28 mouse cellular contexts compared by ENCODE assay signal in genomic region chr7:35293464-35293863, GRCm38 (mm10). TPM values are rescaled to one million over a fixed set of nuclear protein-coding genes. Genes with fewer than 3 reads are reported as not detected.
A peak's percentile ranks its signal among the peaks of the same experiment; 100 is the strongest.
DNase-seq lines count a peak whose midpoint lies in the region; ATAC-seq and TF ChIP-seq lines count a peak whose summit lies in the region.
"Had no signal": no experiment of that assay in that cellular context is flagged by ENCODE, and none has a peak within 500 bp of the region (broad histone marks: within the 10 kb centered on the region; RNA-seq: fewer than 3 reads in every experiment).

No protein-coding gene starts in this region.

- peak; percentile 25; the same call in 1 of the 2 replicates for ATAC-seq in intestine, postnatal 0 days
- no peak for ATAC-seq in intestine, embryonic 15.5 days
- ATAC-seq in liver, postnatal 0 days = no peak
- ATAC-seq in liver, embryonic 11.5 days (replicated peaks; ENCODE audit: low FRiP score) = no peak
- ATAC-seq: forebrain, embryonic 15.5 days; hindbrain, embryonic 16.5 days; intestine, embryonic 16.5 days; lung, postnatal 0 days; Patski had no signal

- H3K4me3 ChIP-seq in intestine, postnatal 0 days (ENCODE audit: low read depth, low read length) = no peak overlapping the region
- no peak overlapping the region for H3K4me3 ChIP-seq in intestine, embryonic 15.5 days (replicated peaks)
- no peak overlapping the region for H3K4me3 ChIP-seq in liver, postnatal 0 days (ENCODE audit: low read depth, low read length)
- no peak overlapping the region for H3K4me3 ChIP-seq in liver, embryonic 11.5 days (ENCODE audit: low read depth, low read length)
- H3K4me3 ChIP-seq: embryonic facial prominence, embryonic 12.5 days; forebrain, embryonic 15.5 days; gastrocnemius, adult 2 months; heart, embryonic 13.5 days; hindbrain, embryonic 10.5 days; stomach, embryonic 15.5 days had no signal

- H3K9me3 ChIP-seq in intestine, postnatal 0 days (ENCODE audit: control insufficient read depth) = no peaks in the 10 kb centered on the region
- H3K9me3 ChIP-seq in intestine, embryonic 15.5 days = no peaks in the 10 kb centered on the region
- H3K9me3 ChIP-seq in liver, postnatal 0 days (ENCODE audit: low read length) = no peaks in the 10 kb centered on the region
- no peaks in the 10 kb centered on the region for H3K9me3 ChIP-seq in liver, embryonic 11.5 days (ENCODE audit: control insufficient read depth, low read length)
- H3K9me3 ChIP-seq: embryonic facial prominence, embryonic 12.5 days; forebrain, embryonic 15.5 days; heart, embryonic 13.5 days; hindbrain, embryonic 10.5 days; stomach, embryonic 15.5 days had no signal

- WGBS in intestine, postnatal 0 days = 87% methylated on average over 13 of the region's 13 CpGs
- WGBS in intestine, embryonic 15.5 days = 83% methylated on average over 13 of the region's 13 CpGs
- 92% methylated on average over 13 of the region's 13 CpGs for WGBS in liver, postnatal 0 days (ENCODE audit: insufficient replicate concordance)
- 87% methylated on average over 13 of the region's 13 CpGs for WGBS in liver, embryonic 11.5 days

- DNase-seq in cerebellum, postnatal 10 days = peak; percentile 29 to 50
- DNase-seq in cerebellum, adult 8-10 months = no peak
- DNase-seq in liver, postnatal 0 days = no peak
- no peak for DNase-seq in liver, embryonic 11.5 days (ENCODE audit: low spot score)
- DNase-seq in ovary, postnatal 14 days (ENCODE audit: low spot score) = no peak
- DNase-seq: adrenal gland, postnatal 25 days; embryo, embryonic 11 days; gastrocnemius, adult 2 months; gastrocnemius, postnatal 36 days; heart, postnatal 10 days; kidney, postnatal 4 days; midbrain, embryonic 14.5 days; retina, postnatal 1 day; right cerebral cortex, postnatal 14 days; thymus, postnatal 14 days had no signal

- TF ChIP-seq CTCF in intestine, postnatal 0 days (IDR thresholded peaks at IDR 0.05; ENCODE audit: low read depth) = peak; percentile 59
- peak; percentile 10; the same call in 1 of the 2 replicates for TF ChIP-seq CTCF in liver, postnatal 0 days (IDR thresholded peaks at IDR 0.05; ENCODE audit: low read depth)

- no peak overlapping the region for H3K4me2 ChIP-seq in intestine, postnatal 0 days (replicated peaks; ENCODE audit: low read depth)
- no peak overlapping the region for H3K4me2 ChIP-seq in intestine, embryonic 15.5 days (replicated peaks)
- H3K4me2 ChIP-seq in liver, postnatal 0 days (ENCODE audit: low read depth, low read length) = no peak overlapping the region
- H3K4me2 ChIP-seq in liver, embryonic 11.5 days = no peak overlapping the region
- H3K4me2 ChIP-seq: embryonic facial prominence, embryonic 12.5 days; forebrain, embryonic 15.5 days; heart, embryonic 13.5 days; stomach, embryonic 15.5 days had no signal

- H3K36me3 ChIP-seq in intestine, postnatal 0 days (ENCODE audit: control insufficient read depth, insufficient read depth) = peaks cover 73% of the 10 kb centered on the region
- peaks cover 25% of the 10 kb centered on the region for H3K36me3 ChIP-seq in intestine, embryonic 15.5 days
- H3K36me3 ChIP-seq in liver, postnatal 0 days (replicated peaks; ENCODE audit: insufficient read depth, low read length) = peaks cover 51% of the 10 kb centered on the region
- peaks cover 34% of the 10 kb centered on the region for H3K36me3 ChIP-seq in liver, embryonic 11.5 days (ENCODE audit: control insufficient read depth, insufficient read depth, low read length)

- TF ChIP-seq EP300 in liver, postnatal 0 days (IDR thresholded peaks at IDR 0.05; ENCODE audit: low read depth) = no peak

- no peaks in the 10 kb centered on the region for H3K4me1 ChIP-seq in intestine, postnatal 0 days (replicated peaks; ENCODE audit: control insufficient read depth, insufficient read depth, low read length)
- no peaks in the 10 kb centered on the region for H3K4me1 ChIP-seq in intestine, embryonic 15.5 days (replicated peaks)
- no peaks in the 10 kb centered on the region for H3K4me1 ChIP-seq in liver, postnatal 0 days (ENCODE audit: insufficient read depth)
- H3K4me1 ChIP-seq in liver, embryonic 11.5 days (replicated peaks; ENCODE audit: control insufficient read depth, insufficient read depth, low read length) = no peaks in the 10 kb centered on the region
- H3K4me1 ChIP-seq: embryonic facial prominence, embryonic 12.5 days; forebrain, embryonic 15.5 days; heart, embryonic 13.5 days; hindbrain, embryonic 10.5 days; stomach, embryonic 15.5 days had no signal

- H3K27ac ChIP-seq in intestine, postnatal 0 days (ENCODE audit: low read depth, low read length) = no peak overlapping the region
- H3K27ac ChIP-seq in intestine, embryonic 15.5 days = no peak overlapping the region
- no peak overlapping the region for H3K27ac ChIP-seq in liver, postnatal 0 days (ENCODE audit: low read depth)
- H3K27ac ChIP-seq in liver, embryonic 11.5 days (ENCODE audit: low read depth, low read length) = no peak overlapping the region
- H3K27ac ChIP-seq: embryonic facial prominence, embryonic 12.5 days; forebrain, embryonic 15.5 days; gastrocnemius, adult 2 months; heart, embryonic 13.5 days; hindbrain, embryonic 10.5 days; macrophage; stomach, embryonic 15.5 days had no signal

- no peaks in the 10 kb centered on the region for H3K27me3 ChIP-seq in intestine, postnatal 0 days (replicated peaks; ENCODE audit: control insufficient read depth, insufficient read depth, low read length)
- no peaks in the 10 kb centered on the region for H3K27me3 ChIP-seq in intestine, embryonic 15.5 days (replicated peaks)
- H3K27me3 ChIP-seq in liver, postnatal 0 days (ENCODE audit: insufficient read depth, low read length) = no peaks in the 10 kb centered on the region
- no peaks in the 10 kb centered on the region for H3K27me3 ChIP-seq in liver, embryonic 11.5 days (replicated peaks; ENCODE audit: control insufficient read depth, insufficient read depth, low read length)
- H3K27me3 ChIP-seq: CH12.LX; embryonic facial prominence, embryonic 12.5 days; forebrain, embryonic 15.5 days; heart, embryonic 13.5 days; Patski; stomach, embryonic 15.5 days had no signal

- H3K9ac ChIP-seq in intestine, postnatal 0 days (ENCODE audit: low read depth, low read length) = no peak overlapping the region
- H3K9ac ChIP-seq in intestine, embryonic 15.5 days = no peak overlapping the region
- H3K9ac ChIP-seq in liver, postnatal 0 days (replicated peaks) = no peak overlapping the region
- H3K9ac ChIP-seq in liver, embryonic 11.5 days (ENCODE audit: low read depth, low read length) = no peak overlapping the region
- H3K9ac ChIP-seq: embryonic facial prominence, embryonic 12.5 days; forebrain, embryonic 15.5 days; heart, embryonic 13.5 days; stomach, embryonic 15.5 days had no signal

RNA-seq across cellular contexts. Expression of gene Gpatch1, which starts 24.8 kb away (rescaled TPM):
- 8.6 and 9.1 TPM in 2 replicates for polyA plus RNA-seq in intestine, postnatal 0 days (2015; fragmentation: Nextera tagmentation; extraction: Ambion mirVana)
- polyA plus RNA-seq in intestine, embryonic 15.5 days (2015; fragmentation: Nextera tagmentation; extraction: Ambion mirVana) = 14.8 and 14.9 TPM in 2 replicates
- polyA plus RNA-seq in liver, postnatal 0 days (2015; fragmentation: Nextera tagmentation; extraction: Ambion mirVana) = 4.9 and 5.6 TPM in 2 replicates
- 15.3 and 16.1 TPM in 2 replicates for polyA plus RNA-seq in liver, embryonic 11.5 days (2014; fragmentation: Nextera tagmentation; extraction: Ambion mirVana)

RNA-seq across cellular contexts. Expression of gene Rhpn2, which starts 40.5 kb away (rescaled TPM):
- polyA plus RNA-seq in intestine, postnatal 0 days (2015; fragmentation: Nextera tagmentation; extraction: Ambion mirVana) = 63.3 and 75.0 TPM in 2 replicates
- 73.2 and 74.7 TPM in 2 replicates for polyA plus RNA-seq in intestine, embryonic 15.5 days (2015; fragmentation: Nextera tagmentation; extraction: Ambion mirVana)
- 8.1 TPM in 2 replicates for polyA plus RNA-seq in liver, postnatal 0 days (2015; fragmentation: Nextera tagmentation; extraction: Ambion mirVana)
- polyA plus RNA-seq in liver, embryonic 11.5 days (2014; fragmentation: Nextera tagmentation; extraction: Ambion mirVana) = 6.1 and 6.8 TPM in 2 replicates
- polyA plus RNA-seq: macrophage had no signal

Comparison
In these comparisons a context has a peak if more than half of its experiments do, and no peak if none do; other contexts are left out.
1. DNase-seq: peak in cerebellum, postnatal 10 days (2 of 2); none in cerebellum, adult 8-10 months (single experiment), liver, postnatal 0 days (single experiment), liver, embryonic 11.5 days (single experiment) and ovary, postnatal 14 days (single experiment).